Mouse (Mus musculus) limb, embryonic 12.5 days (tissue): Measurements from ENCODE around the gene Sppl2c. TPM values are rescaled to one million over a fixed set of nuclear protein-coding genes. Genes with fewer than 3 reads are reported as not detected.
A peak's percentile ranks its signal among the peaks of the same experiment; 100 is the strongest.

ENCODE experiments used
- ATAC-seq: fragments of 200-750 bp; cut with Nextera tagmentation; 2 replicates; pipeline ENCODE4 v1.8.0; 2017; ENCODE audit warnings: low read depth, moderate TSS enrichment; ENCODE audit not compliant: insufficient number of reproducible peaks, insufficient read depth, low FRiP score, low TSS enrichment
- H3K27ac ChIP-seq: fragments of 300-500 bp; sonication (generic); 2 replicates; pipeline ENCODE4 v1.5.1; 2016; ENCODE audit warnings: mild to moderate bottlenecking, moderate library complexity
- H3K27me3 ChIP-seq: fragments of 300-500 bp; sonication (generic); 2 replicates; pipeline ENCODE4 v1.6.1; 2016; ENCODE audit warnings: mild to moderate bottlenecking, moderate library complexity
- H3K36me3 ChIP-seq: fragments of 300-500 bp; sonication (generic); 2 replicates; pipeline ENCODE4 v1.6.1; 2016; ENCODE audit warnings: mild to moderate bottlenecking, moderate library complexity
- H3K4me1 ChIP-seq: fragments of 300-500 bp; sonication (generic); replicated peaks from 2 replicates; pipeline ENCODE4 v1.6.1; 2016
- H3K4me2 ChIP-seq: fragments of 300-500 bp; sonication (generic); 2 replicates; pipeline ENCODE4 v1.6.1; 2016; ENCODE audit warnings: mild to moderate bottlenecking, moderate library complexity
- H3K4me3 ChIP-seq: fragments of 300-500 bp; sonication (generic); replicated peaks from 2 replicates; pipeline ENCODE4 v1.5.1; 2016; ENCODE audit warnings: mild to moderate bottlenecking
- H3K9ac ChIP-seq: fragments of 300-500 bp; sonication (generic); replicated peaks from 2 replicates; pipeline ENCODE4 v1.6.1; 2016; ENCODE audit warnings: mild to moderate bottlenecking, moderate library complexity
- H3K9me3 ChIP-seq: fragments of 300-500 bp; sonication (generic); 2 replicates; pipeline ENCODE4 v1.6.1; 2016; ENCODE audit warnings: mild to moderate bottlenecking, moderate library complexity
- WGBS: fragments of 180-500 bp; shearing (Covaris S2); methylation state at CpG from one replicate; pipeline ENCODE4 v1.1.7; 2016; 5-methylcytosine and 5-hydroxymethylcytosine counted together
- polyA plus RNA-seq: library from polyadenylated mRNA; unstranded; fragments of >200 nt; fragmentation: Nextera tagmentation; extraction: Ambion mirVana; gene quantifications from 2 replicates; pipeline ENCODE4 v1.2.1, GENCODE M21; 2016

Gene Sppl2c
- polyA plus RNA-seq, 1 experiment from 2014 or later, result not detected

DNA sequence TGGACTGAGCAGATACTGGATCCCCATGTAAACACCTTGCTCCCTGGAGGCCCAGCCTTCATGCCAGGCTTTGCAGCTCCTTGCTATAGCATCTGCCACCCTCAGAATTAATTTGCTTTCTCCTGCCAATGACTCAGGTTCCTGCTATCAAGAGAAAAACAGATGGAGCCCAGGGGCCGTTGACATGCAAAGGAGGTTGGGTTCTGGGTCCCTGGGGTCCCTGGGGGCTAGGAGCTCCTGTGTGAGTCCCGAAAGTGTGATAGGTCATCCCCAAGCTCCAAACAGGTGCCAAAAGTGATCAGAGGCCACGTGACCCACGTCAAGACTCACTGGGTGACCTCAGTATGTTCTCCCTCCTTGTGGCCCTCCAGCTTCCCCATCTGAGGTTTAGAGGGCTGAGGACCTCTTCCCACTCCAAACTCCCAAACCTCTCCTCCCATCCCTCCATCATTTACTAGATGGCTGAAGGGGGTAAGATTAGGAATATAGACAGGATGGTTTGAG, 26.3 kb upstream of the Sppl2c start:
- ATAC-seq, result no peak
- H3K9ac ChIP-seq, result no peak overlapping the region
- H3K4me1 ChIP-seq, result peaks cover 12% of the 10 kb centered on the region
- no peak overlapping the region for H3K4me3 ChIP-seq
- no peak overlapping the region for H3K27ac ChIP-seq
- H3K27me3 ChIP-seq, result peaks cover 27% of the 10 kb centered on the region
- 69% methylated on average over 4 of the region's 4 CpGs for WGBS
- H3K36me3 ChIP-seq, result no peaks in the 10 kb centered on the region
- no peaks in the 10 kb centered on the region for H3K9me3 ChIP-seq
- H3K4me2 ChIP-seq, result no peak overlapping the region

- 68% methylated on average over 5 of the region's 5 CpGs for WGBS
Observed at GRCm38 (mm10) chr11:104161153-104161552, 25.0 kb upstream of the Sppl2c start.

GRCm38 (mm10) chr11:104164257-104164656, 21.9 kb upstream of the Sppl2c start:
- Histone ChIP-seq H3K27me3 (peaks cover 12% of the 10 kb centered on the region; the same call in 1 of the 2 replicates), H3K36me3 (no peaks in the 10 kb centered on the region), H3K4me1 (no peaks in the 10 kb centered on the region), H3K4me2 (no peak overlapping the region), H3K4me3 (no peak overlapping the region), H3K9ac (no peak overlapping the region), H3K27ac (no peak overlapping the region), H3K9me3 (no peaks in the 10 kb centered on the region)
- ATAC-seq, result no peak
- WGBS, result 89% methylated on average over 10 of the region's 10 CpGs

More at GRCm38 (mm10) chr11:104161153-104161552, 25.0 kb upstream of the Sppl2c start:
- H3K36me3 ChIP-seq, result no peaks in the 10 kb centered on the region
- H3K27me3 ChIP-seq, result peaks cover 27% of the 10 kb centered on the region
- ATAC-seq, result no peak
- no peak overlapping the region for H3K4me3 ChIP-seq
- H3K9ac ChIP-seq, result no peak overlapping the region
- peaks cover 12% of the 10 kb centered on the region for H3K4me1 ChIP-seq
- no peak overlapping the region for H3K27ac ChIP-seq
- H3K9me3 ChIP-seq, result no peaks in the 10 kb centered on the region
- no peak overlapping the region for H3K4me2 ChIP-seq

DNA sequence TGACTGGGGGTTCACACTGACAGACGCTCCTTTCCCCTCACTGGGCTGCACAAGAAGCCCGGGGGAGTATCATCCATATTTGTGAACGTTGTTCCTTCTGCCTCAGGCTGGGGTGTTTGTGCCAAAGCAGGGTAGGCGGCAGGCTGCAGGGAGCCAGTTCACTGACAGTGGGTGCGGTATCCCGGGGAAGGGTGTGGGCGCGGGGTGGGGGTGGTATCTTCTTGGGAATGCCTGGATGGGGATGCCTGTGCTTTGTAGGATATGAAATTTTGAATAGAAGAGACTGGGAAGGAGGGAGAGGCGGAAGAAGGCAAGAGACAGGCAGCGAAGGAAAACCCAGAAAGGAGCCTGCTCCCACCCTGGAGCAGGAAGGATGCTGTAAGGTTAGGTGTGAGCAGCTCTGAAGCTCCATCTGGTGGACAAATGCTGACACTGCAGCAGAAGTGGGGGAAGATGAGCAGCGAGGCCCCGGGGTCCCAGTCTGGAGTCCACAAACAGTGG, 14.8 kb upstream of the Sppl2c start:
- H3K9me3 ChIP-seq, result no peaks in the 10 kb centered on the region
- peaks cover 19% of the 10 kb centered on the region for H3K27me3 ChIP-seq
- no peak overlapping the region for H3K4me2 ChIP-seq
- no peak overlapping the region for H3K4me3 ChIP-seq
- no peaks in the 10 kb centered on the region for H3K36me3 ChIP-seq
- no peaks in the 10 kb centered on the region for H3K4me1 ChIP-seq
- no peak overlapping the region for H3K9ac ChIP-seq
- no peak for ATAC-seq
- 42% methylated on average over 12 of the region's 12 CpGs for WGBS
- H3K27ac ChIP-seq, result no peak overlapping the region

- no peak for ATAC-seq
- no peak overlapping the region for H3K9ac ChIP-seq
Observed at GRCm38 (mm10) chr11:104178893-104179292, 7.2 kb upstream of the Sppl2c start.

DNA sequence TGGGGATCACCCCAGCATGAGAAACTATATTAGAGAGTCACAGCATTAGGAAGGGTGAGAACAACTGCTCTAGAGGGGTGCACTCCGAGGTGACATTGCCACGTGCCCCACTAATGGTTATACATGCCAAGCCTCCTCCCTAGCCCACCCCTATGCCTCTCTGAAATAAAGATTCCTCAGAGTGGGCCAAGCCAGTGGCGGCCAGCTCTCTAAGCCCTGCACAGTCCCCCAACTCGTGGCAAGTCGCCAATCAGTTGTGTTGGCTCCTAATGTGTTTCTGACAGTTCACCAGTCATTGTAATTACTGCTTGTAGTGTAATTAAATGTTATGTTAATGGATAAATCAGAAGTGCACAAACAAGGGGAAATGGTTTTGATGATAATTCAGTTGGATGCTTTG, 6.3 kb upstream of the Sppl2c start:
- no peak overlapping the region for H3K27ac ChIP-seq
- H3K27me3 ChIP-seq, result peaks cover 14% of the 10 kb centered on the region; the same call in 1 of the 2 replicates
- no peaks in the 10 kb centered on the region for H3K4me1 ChIP-seq
- H3K36me3 ChIP-seq, result no peaks in the 10 kb centered on the region
- H3K9me3 ChIP-seq, result no peaks in the 10 kb centered on the region
- no peak overlapping the region for H3K9ac ChIP-seq
- no peak overlapping the region for H3K4me2 ChIP-seq
- H3K4me3 ChIP-seq, result no peak overlapping the region
- no peak for ATAC-seq
- 78% methylated on average over 5 of the region's 5 CpGs for WGBS

More at GRCm38 (mm10) chr11:104178893-104179292, 7.2 kb upstream of the Sppl2c start:
- peaks cover 11% of the 10 kb centered on the region; the same call in 1 of the 2 replicates for H3K27me3 ChIP-seq
- no peak overlapping the region for H3K27ac ChIP-seq
- no peak overlapping the region for H3K4me2 ChIP-seq
- no peaks in the 10 kb centered on the region for H3K36me3 ChIP-seq
- H3K4me1 ChIP-seq, result no peaks in the 10 kb centered on the region
- no peaks in the 10 kb centered on the region for H3K9me3 ChIP-seq
- 27% methylated on average over 7 of the region's 7 CpGs for WGBS
- H3K4me3 ChIP-seq, result no peak overlapping the region

- Histone ChIP-seq H3K4me1 (no peaks in the 10 kb centered on the region), H3K4me3 (no peak overlapping the region), H3K9ac (no peak overlapping the region), H3K27me3 (peaks cover 9% of the 10 kb centered on the region; the same call in 1 of the 2 replicates), H3K9me3 (no peaks in the 10 kb centered on the region), H3K4me2 (no peak overlapping the region), H3K27ac (no peak overlapping the region), H3K36me3 (no peaks in the 10 kb centered on the region)
- WGBS, result 82% methylated on average over 3 of the region's 3 CpGs
- ATAC-seq, result no peak
Observed at GRCm38 (mm10) chr11:104182141-104182540, 4.0 kb upstream of the Sppl2c start.

DNA sequence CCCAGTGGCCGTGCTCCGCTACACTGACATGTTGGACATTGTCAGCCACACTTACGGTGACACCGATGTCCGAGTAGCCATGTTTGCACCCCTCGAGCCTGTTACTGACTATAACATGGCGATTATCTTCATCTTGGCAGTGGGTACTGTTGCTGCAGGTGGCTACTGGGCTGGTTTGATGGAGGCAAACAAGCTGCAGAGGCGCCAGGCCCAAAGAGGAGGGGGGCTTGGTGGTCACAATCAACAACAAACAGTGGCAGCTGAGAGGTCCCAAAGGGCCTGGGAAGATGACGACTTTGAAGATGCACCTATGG, 667 bp downstream of the Sppl2c start:
- H3K4me2 ChIP-seq, result no peak overlapping the region
- H3K4me3 ChIP-seq, result no peak overlapping the region
- H3K27me3 ChIP-seq, result peaks cover 7% of the 10 kb centered on the region; the same call in 1 of the 2 replicates
- 94% methylated on average over 9 of the region's 9 CpGs for WGBS
- no peaks in the 10 kb centered on the region for H3K9me3 ChIP-seq
- H3K9ac ChIP-seq, result no peak overlapping the region
- no peak overlapping the region for H3K27ac ChIP-seq
- no peak for ATAC-seq
- no peaks in the 10 kb centered on the region for H3K36me3 ChIP-seq
- H3K4me1 ChIP-seq, result no peaks in the 10 kb centered on the region

- no peak overlapping the region for H3K4me3 ChIP-seq
- H3K27ac ChIP-seq, result no peak overlapping the region
- no peak for ATAC-seq
- no peaks in the 10 kb centered on the region for H3K36me3 ChIP-seq
- H3K4me1 ChIP-seq, result no peaks in the 10 kb centered on the region
- no peak overlapping the region for H3K9ac ChIP-seq
- no peaks in the 10 kb centered on the region for H3K9me3 ChIP-seq
- peaks cover 7% of the 10 kb centered on the region; the same call in 1 of the 2 replicates for H3K27me3 ChIP-seq
- H3K4me2 ChIP-seq, result no peak overlapping the region
- WGBS, result 92% methylated on average over 10 of the region's 10 CpGs
Observed at GRCm38 (mm10) chr11:104187766-104188165, 1.6 kb downstream of the Sppl2c start.

GRCm38 (mm10) chr11:104190008-104190407, 3.9 kb downstream of the Sppl2c start:
- no peak overlapping the region for H3K27ac ChIP-seq
- H3K4me1 ChIP-seq, result no peaks in the 10 kb centered on the region
- 78% methylated on average over 2 of the region's 2 CpGs for WGBS
- H3K27me3 ChIP-seq, result no peaks in the 10 kb centered on the region; the same call in 1 of the 2 replicates
- H3K9ac ChIP-seq, result no peak overlapping the region
- H3K9me3 ChIP-seq, result no peaks in the 10 kb centered on the region
- ATAC-seq, result no peak
- H3K36me3 ChIP-seq, result no peaks in the 10 kb centered on the region
- H3K4me3 ChIP-seq, result no peak overlapping the region
- H3K4me2 ChIP-seq, result no peak overlapping the region

DNA sequence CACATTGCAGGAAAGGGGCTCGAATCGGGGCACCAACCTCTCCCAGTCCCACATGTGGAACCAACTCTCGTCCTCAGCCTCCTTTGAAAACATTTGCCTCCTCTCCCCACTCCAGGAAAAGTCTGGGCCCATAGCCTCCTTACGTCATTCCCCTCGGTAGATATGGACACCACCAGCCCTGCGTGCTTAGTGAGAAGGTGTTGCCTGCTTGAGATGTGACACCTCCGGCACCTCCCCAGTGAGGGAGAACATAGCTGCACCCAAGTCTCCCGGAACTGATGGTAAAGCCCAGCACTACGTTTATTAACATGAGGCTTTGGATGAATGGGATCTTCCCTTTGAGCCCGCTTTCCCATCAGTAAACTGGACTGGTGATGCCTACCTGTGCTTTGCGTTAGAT, 9.3 kb downstream of the Sppl2c start:
- 76% methylated on average over 11 of the region's 11 CpGs for WGBS
- Histone ChIP-seq H3K27me3 (peaks cover 16% of the 10 kb centered on the region), H3K9ac (no peak overlapping the region), H3K36me3 (no peaks in the 10 kb centered on the region), H3K4me3 (no peak overlapping the region), H3K9me3 (no peaks in the 10 kb centered on the region), H3K4me1 (no peaks in the 10 kb centered on the region), H3K4me2 (no peak overlapping the region), H3K27ac (no peak overlapping the region)
- no peak for ATAC-seq

DNA sequence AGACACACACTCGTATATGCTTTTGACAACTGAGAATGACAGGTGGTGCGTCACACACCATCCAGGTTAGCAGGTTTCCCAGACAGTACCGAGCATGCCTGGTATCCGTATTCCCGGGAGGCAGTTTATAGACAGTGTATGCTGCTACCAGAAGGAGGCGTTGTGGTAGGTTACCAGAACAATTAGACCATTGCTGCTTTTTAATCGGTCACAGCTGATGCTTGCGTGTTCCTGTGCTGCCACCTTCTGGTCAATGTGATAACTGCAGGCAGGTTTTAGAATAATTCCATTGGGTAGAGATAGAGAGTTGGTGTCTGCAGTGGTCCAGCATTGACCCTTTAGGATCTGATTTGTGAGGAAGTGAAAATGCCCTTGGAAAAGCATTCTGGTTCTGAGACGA, 9.7 kb downstream of the Sppl2c start:
- ATAC-seq, result peak; percentile 66; the same call in 1 of the 2 replicates
- no peak overlapping the region for H3K9ac ChIP-seq
- peaks cover 16% of the 10 kb centered on the region for H3K27me3 ChIP-seq
- WGBS, result 10% methylated on average over 9 of the region's 9 CpGs
- H3K4me2 ChIP-seq, result no peak overlapping the region
- no peak overlapping the region for H3K4me3 ChIP-seq
- no peaks in the 10 kb centered on the region for H3K36me3 ChIP-seq
- H3K9me3 ChIP-seq, result no peaks in the 10 kb centered on the region
- H3K4me1 ChIP-seq, result no peaks in the 10 kb centered on the region
- H3K27ac ChIP-seq, result no peak overlapping the region
